Mouse (Mus musculus): ENCODE measurements around the gene Prph2. TPM values are rescaled to one million over a fixed set of nuclear protein-coding genes. Genes with fewer than 3 reads are reported as not detected.

The Prph2 gene
- polyA plus RNA-seq, 2 experiments from 2014 or later: not detected

DNA sequence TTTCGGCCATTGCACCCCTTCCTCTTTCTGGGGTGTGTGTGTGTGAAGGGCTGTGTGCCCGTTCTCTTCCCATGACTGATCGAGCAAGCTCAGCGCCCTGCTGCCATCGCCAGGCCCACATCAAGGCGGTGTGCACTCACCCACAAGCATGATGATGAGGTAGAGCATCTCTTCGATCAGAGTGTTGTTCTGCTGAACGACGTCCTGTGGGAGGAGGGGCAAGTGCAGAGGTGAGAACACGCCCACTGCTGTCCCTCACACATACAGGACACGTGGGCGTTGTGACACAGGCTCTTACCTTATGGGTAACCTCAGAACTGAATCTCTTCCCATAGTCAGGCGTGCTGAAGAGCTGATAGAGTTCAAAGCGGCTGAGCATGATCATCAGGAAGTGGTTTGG, 56.6 kb downstream of the Prph2 start:
- ATAC-seq: peak; percentile 91

DNA sequence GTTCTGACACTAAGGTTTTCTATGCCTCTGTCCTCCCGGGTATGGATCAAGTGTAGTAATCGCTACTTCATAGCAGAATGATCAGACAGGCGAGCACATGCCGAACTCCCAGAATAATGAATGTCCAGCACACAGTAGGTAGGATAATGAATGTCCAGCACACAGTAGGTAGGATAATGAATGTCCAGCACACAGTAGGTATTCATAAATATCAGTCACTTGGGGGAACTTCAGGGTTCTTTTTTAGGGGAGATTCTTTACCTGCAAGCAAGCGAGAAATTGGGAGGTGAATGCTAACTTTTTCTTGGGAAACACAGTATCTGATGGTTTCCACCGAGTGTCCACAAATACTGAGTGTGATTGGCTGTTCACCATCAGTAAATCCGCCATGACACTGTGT, 62.3 kb downstream of the Prph2 start:
- no peak for ATAC-seq

Other genes with a start within 250 kb of the Prph2 start
- 10 to 100 TPM; 47.2 to 62.6 TPM for gene Rrp36, start 236.1 kb upstream of the Prph2 start, polyA plus RNA-seq (2017; shearing (Covaris generic))
- 100 to 1,000 TPM; 185 to 202 TPM for gene Mea1, start 231.7 kb upstream of the Prph2 start, polyA plus RNA-seq (2017; shearing (Covaris generic))
- gene Klhdc3, start 229.5 kb upstream of the Prph2 start, polyA plus RNA-seq (2017; shearing (Covaris generic)): 10 to 100 TPM; 22.1 to 25.8 TPM
- gene Ppp2r5d, start 205.3 kb upstream of the Prph2 start, polyA plus RNA-seq (2017; shearing (Covaris generic)): 10 to 100 TPM; 19.7 to 31.4 TPM
- 1 to 10 TPM; 5.0 to 7.2 TPM for gene Pex6, start 199.0 kb upstream of the Prph2 start, polyA plus RNA-seq (2017; shearing (Covaris generic))
- not detected for gene Gnmt, start 181.3 kb upstream of the Prph2 start, polyA plus RNA-seq (2017; shearing (Covaris generic))
- 10 to 100 TPM; 24.4 to 25.5 TPM for gene Cnpy3, start 158.2 kb upstream of the Prph2 start, polyA plus RNA-seq (2017; shearing (Covaris generic))
- gene Ptcra, start 146.7 kb upstream of the Prph2 start, polyA plus RNA-seq (2017; shearing (Covaris generic)): under 1 TPM in 1 of 2 experiments, not detected in 1; 0.49 TPM
- 10 to 100 TPM; 16.1 to 18.9 TPM for gene 2310039H08Rik, start 137.8 kb upstream of the Prph2 start, polyA plus RNA-seq (2017; shearing (Covaris generic))
- gene Rpl7l1, start 127.8 kb upstream of the Prph2 start, polyA plus RNA-seq (2017; shearing (Covaris generic)): 100 to 1,000 TPM; 159 to 205 TPM
- 10 to 100 TPM; 10.8 to 11.9 TPM for gene Bicral, start 52.0 kb upstream of the Prph2 start, polyA plus RNA-seq (2017; shearing (Covaris generic))
- 1 to 10 TPM; 8.4 to 9.1 TPM for gene Tbcc, start 19.8 kb upstream of the Prph2 start, polyA plus RNA-seq (2017; shearing (Covaris generic))
- gene Ubr2, start 100.1 kb downstream of the Prph2 start, polyA plus RNA-seq (2017; shearing (Covaris generic)): 10 to 100 TPM; 13.7 to 20.3 TPM